Mouse (Mus musculus) heart, embryonic 16.5 days (tissue): ENCODE data around the gene Ntf5. TPM values are rescaled to one million over a fixed set of nuclear protein-coding genes. Genes with fewer than 3 reads are reported as not detected.

ENCODE experiments used
- ATAC-seq: fragments of 200-750 bp; cut with Nextera tagmentation; replicated peaks from 2 replicates; pipeline ENCODE4 v1.8.0; 2017; ENCODE audit warnings: moderate number of reproducible peaks; ENCODE audit not compliant: insufficient read depth, low FRiP score; ENCODE audit errors: extremely low read depth
- H3K27ac ChIP-seq: fragments of 300-500 bp; sonication (generic); 2 replicates; pipeline ENCODE4 v1.5.1; 2014; ENCODE audit warnings: mild to moderate bottlenecking, low read length, control low read depth, moderate library complexity
- H3K27me3 ChIP-seq: fragments of 300-500 bp; sonication (generic); 2 replicates; pipeline ENCODE4 v1.6.1; 2014; ENCODE audit warnings: low read length, mixed read lengths; ENCODE audit not compliant: control insufficient read depth, insufficient read depth
- H3K36me3 ChIP-seq: fragments of 300-500 bp; sonication (generic); 2 replicates; pipeline ENCODE4 v1.6.1; 2014; ENCODE audit not compliant: control insufficient read depth, insufficient read depth
- H3K4me1 ChIP-seq: fragments of 300-500 bp; sonication (generic); 2 replicates; pipeline ENCODE4 v1.6.1; 2014; ENCODE audit warnings: low read length, mixed read lengths; ENCODE audit not compliant: control insufficient read depth, insufficient read depth
- H3K4me2 ChIP-seq: fragments of 300-500 bp; sonication (generic); 2 replicates; pipeline ENCODE4 v1.6.1; 2014; ENCODE audit warnings: low read depth, mild to moderate bottlenecking, control low read depth, low read length
- H3K4me3 ChIP-seq: fragments of 300-500 bp; sonication (generic); 2 replicates; pipeline ENCODE4 v1.5.1; 2014; ENCODE audit warnings: mild to moderate bottlenecking, control low read depth, low read length
- H3K9ac ChIP-seq: fragments of 300-500 bp; sonication (generic); 2 replicates; pipeline ENCODE4 v1.6.1; 2014; ENCODE audit warnings: low read length, control low read depth
- H3K9me3 ChIP-seq: fragments of 300-500 bp; sonication (generic); replicated peaks from 2 replicates; pipeline ENCODE4 v1.6.1; 2016; ENCODE audit warnings: low read length; ENCODE audit not compliant: control insufficient read depth
- WGBS: fragments of 180-500 bp; shearing (Covaris S2); extraction: QIAGEN DNeasy Blood & Tissue Kit; methylation state at CpG from one replicate; pipeline ENCODE4 v1.1.7; 2014; 5-methylcytosine and 5-hydroxymethylcytosine counted together
- polyA plus RNA-seq: library from polyadenylated mRNA; unstranded; fragments of >200 nt; fragmentation: Nextera tagmentation; extraction: Ambion mirVana; gene quantifications from 2 replicates; pipeline ENCODE4 v1.2.1, GENCODE M21; 2015

Ntf5 gene
- polyA plus RNA-seq, result 0.91 and 1.1 TPM in 2 replicates

GRCm38 (mm10) chr7:45413113-45413863 is at the start of gene Ntf5:
TSS of gene Ntf5 (plus strand) at chr7:45413695.
- Histone ChIP-seq H3K36me3 (no peaks in the 10 kb centered on the region), H3K4me2 (peak within 1 kb of the TSS; percentile 83), H3K4me1 (peaks cover 12% of the 10 kb centered on the region), H3K27ac (0 out of 2 replicates have a peak within 1 kb of the TSS, but pooled peaks have one; percentile 11), H3K27me3 (peaks cover 90% of the 10 kb centered on the region), H3K9ac (peak within 1 kb of the TSS; percentile 70), H3K4me3 (peak within 1 kb of the TSS; percentile 59), H3K9me3 (no peaks in the 10 kb centered on the region)
- ATAC-seq, result peak; percentile 45
- WGBS, result 2% methylated on average over 43 of the region's 45 CpGs

GRCm38 (mm10) chr7:45363983-45364382 is 49.5 kb upstream of the Ntf5 start:
- no peak for ATAC-seq
- H3K27me3 ChIP-seq, result peaks cover 62% of the 10 kb centered on the region
- H3K27ac ChIP-seq, result no peak overlapping the region
- H3K4me2 ChIP-seq, result no peak overlapping the region
- H3K36me3 ChIP-seq, result no peaks in the 10 kb centered on the region
- H3K4me1 ChIP-seq, result peaks cover 16% of the 10 kb centered on the region
- H3K9me3 ChIP-seq, result no peaks in the 10 kb centered on the region
- no peak overlapping the region for H3K4me3 ChIP-seq
- no peak overlapping the region for H3K9ac ChIP-seq
- 69% methylated on average over 2 of the region's 2 CpGs for WGBS

DNA sequence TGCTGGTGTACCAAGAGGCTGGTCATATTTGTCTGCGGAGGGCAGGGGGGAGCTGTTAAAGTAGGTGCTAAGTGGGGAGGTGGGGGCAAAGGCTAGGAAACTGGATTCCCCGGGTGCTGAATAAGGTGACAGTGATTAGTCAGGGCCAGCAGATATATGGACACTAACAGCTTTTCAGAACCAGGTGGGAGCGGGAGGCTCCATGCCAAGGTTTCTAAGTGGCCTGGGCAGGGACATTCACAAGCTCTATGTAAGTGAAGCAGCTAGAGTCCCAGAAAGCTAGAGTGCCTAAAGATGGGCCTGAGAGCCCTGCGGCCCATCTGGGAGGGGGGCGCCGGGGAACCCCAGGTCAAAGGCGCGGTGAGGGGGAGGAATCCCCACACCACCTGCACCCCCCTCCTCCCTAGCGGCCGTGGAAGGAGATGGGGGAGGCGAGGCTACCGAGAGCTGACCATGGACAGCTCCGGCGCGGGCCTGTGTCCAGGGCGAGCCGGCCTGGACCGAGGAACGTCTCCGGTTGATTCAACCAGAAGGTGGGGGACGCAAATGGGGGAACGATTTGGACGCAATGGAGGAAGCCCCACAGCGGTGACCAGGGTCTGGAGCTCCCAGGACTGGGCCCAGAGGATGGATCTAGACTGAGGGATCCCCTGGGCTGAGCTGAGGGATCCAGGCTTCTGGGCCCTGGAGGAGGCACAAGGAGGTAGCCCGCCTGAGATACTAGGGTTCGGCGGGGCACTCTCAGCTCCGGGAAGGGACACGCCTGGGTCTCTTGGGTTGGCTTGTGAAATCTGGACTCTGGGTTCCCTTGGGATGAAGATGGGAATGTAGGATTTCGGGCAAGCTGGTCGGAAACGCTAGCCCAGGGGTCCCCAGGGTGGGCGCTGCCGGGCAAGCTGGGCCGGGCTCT is 47.5 kb upstream of the Ntf5 start:
- H3K4me3 ChIP-seq, result peak overlapping the region; percentile 65
- peaks cover 26% of the 10 kb centered on the region for H3K4me1 ChIP-seq
- H3K9ac ChIP-seq, result peak overlapping the region; percentile 67
- ATAC-seq, result no peak
- H3K36me3 ChIP-seq, result no peaks in the 10 kb centered on the region
- H3K4me2 ChIP-seq, result peak overlapping the region; percentile 98
- no peak overlapping the region for H3K27ac ChIP-seq
- H3K9me3 ChIP-seq, result no peaks in the 10 kb centered on the region
- H3K27me3 ChIP-seq, result peaks cover 58% of the 10 kb centered on the region
- 5% methylated on average over 35 of the region's 35 CpGs for WGBS

GRCm38 (mm10) chr7:45366652-45367019 is 46.9 kb upstream of the Ntf5 start, which contains the start of gene Ppfia3:
TSS of gene Ppfia3 (minus strand) at chr7:45367019.
- Histone ChIP-seq H3K27me3 (peaks cover 53% of the 10 kb centered on the region), H3K4me1 (peaks cover 23% of the 10 kb centered on the region), H3K4me3 (peak within 1 kb of the TSS; percentile 65), H3K9me3 (no peaks in the 10 kb centered on the region), H3K36me3 (no peaks in the 10 kb centered on the region), H3K4me2 (peak within 1 kb of the TSS; percentile 98), H3K27ac (peak within 1 kb of the TSS; percentile 46), H3K9ac (peak within 1 kb of the TSS; percentile 67)
- 0% methylated on average over 20 of the region's 26 CpGs for WGBS
- ATAC-seq, result no peak

DNA sequence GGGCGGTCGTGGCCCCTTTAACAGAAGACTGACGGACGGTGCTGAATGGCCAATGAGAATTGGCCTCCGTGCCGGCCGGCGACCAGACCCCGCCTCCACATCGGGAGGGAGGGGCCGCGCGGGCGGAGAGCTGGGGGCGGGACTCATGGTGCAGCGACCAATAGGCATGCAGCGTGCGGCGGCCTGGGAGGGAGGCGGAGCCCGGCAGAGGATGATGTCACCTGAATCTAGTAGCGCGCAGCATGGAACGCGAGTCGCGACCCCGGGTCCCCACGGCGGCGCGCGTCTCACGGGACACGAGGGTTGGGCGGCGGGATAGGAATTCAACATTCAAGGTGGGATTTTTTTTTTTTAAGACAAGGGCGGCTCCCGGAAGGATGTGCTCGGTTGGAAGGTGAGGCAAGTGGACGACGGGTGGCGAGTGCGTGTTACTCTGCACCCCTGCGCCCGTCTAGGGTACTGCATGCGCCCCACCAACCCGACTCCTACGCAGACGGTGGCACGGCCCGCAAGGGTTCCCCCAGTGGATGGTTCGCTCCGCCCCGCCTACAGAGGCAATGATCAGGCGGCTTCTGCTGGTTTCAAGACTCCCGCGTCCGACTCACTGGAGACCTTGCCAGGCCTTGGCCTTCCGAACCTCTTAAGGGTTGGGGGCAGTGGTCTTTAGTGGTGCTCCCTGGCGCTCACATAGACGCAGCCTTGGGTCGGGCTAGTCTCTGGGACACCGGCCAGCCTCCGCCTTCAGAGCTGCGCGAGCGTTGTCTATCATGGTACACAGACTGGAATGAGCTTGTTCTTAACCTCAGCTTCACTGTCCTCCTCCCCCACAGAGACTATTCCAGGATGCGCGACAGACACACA is 46.2 kb upstream of the Ntf5 start:
- WGBS, result under 1% methylated on average over 70 of the region's 70 CpGs
- H3K27ac ChIP-seq, result peak overlapping the region; percentile 46
- peak; percentile 90 for ATAC-seq

GRCm38 (mm10) chr7:45368178-45368577 is 45.3 kb upstream of the Ntf5 start:
- Histone ChIP-seq H3K9ac (no peak overlapping the region; the same call in 1 of the 2 replicates), H3K36me3 (no peaks in the 10 kb centered on the region)
- WGBS, result 78% methylated on average over 15 of the region's 15 CpGs

More for the DNA sequence above, 46.2 kb upstream of the Ntf5 start:
- H3K4me1 ChIP-seq, result peaks cover 19% of the 10 kb centered on the region
- peak overlapping the region; percentile 65 for H3K4me3 ChIP-seq
- H3K9me3 ChIP-seq, result no peaks in the 10 kb centered on the region
- H3K36me3 ChIP-seq, result no peaks in the 10 kb centered on the region
- peak overlapping the region; percentile 98 for H3K4me2 ChIP-seq
- peaks cover 46% of the 10 kb centered on the region for H3K27me3 ChIP-seq
- peak overlapping the region; percentile 67 for H3K9ac ChIP-seq

DNA sequence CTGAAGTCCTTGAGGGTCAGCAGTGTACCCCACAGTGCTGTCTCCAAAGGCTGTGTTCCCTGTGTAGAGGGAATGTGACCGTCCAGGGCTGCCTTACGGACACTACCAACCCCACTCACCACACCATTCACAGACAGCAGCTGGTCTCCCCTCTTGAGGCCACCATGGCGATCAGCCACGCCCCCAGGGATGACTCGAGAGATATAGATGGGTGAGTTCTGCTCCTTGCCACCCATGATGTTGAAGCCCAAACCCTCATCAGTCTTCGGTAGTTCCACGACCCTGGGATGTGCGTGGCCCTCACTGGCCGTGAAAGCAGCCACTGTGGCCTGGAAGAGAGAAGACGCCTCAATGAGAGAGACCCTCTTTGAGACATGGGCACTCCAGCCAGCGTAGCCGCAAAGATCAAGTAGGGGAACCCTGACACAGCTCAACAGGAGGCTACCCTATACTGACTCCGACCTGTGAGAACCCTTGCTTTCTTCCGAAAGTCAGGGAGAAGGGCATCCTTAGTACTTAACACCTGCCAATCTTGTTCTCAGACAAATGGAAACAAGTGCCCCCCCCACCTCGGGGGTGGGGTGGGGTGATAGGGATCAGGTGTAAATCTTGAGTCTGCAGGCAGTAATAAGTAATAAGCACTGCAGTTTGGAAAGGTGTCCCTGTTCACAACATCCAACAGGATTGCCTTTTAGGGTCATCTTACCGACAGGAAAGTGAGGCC is 44.3 kb upstream of the Ntf5 start:
- ATAC-seq, result no peak
- no peak overlapping the region for H3K4me2 ChIP-seq
- no peaks in the 10 kb centered on the region for H3K9me3 ChIP-seq
- H3K27me3 ChIP-seq, result peaks cover 30% of the 10 kb centered on the region
- peaks cover 19% of the 10 kb centered on the region for H3K4me1 ChIP-seq
- no peak overlapping the region for H3K27ac ChIP-seq
- no peak overlapping the region for H3K4me3 ChIP-seq
- H3K36me3 ChIP-seq, result no peaks in the 10 kb centered on the region
- WGBS, result 75% methylated on average over 16 of the region's 16 CpGs
- H3K9ac ChIP-seq, result no peak overlapping the region

More at GRCm38 (mm10) chr7:45368178-45368577, 45.3 kb upstream of the Ntf5 start:
- Histone ChIP-seq H3K4me1 (peaks cover 19% of the 10 kb centered on the region), H3K27me3 (peaks cover 37% of the 10 kb centered on the region), H3K4me3 (no peak overlapping the region), H3K27ac (no peak overlapping the region), H3K4me2 (no peak overlapping the region), H3K9me3 (no peaks in the 10 kb centered on the region)
- ATAC-seq, result no peak
